Mouse (Mus musculus): Measurements from ENCODE around the gene 1520401A03Rik.

- TF ChIP-seq GATA1 (IDR thresholded peaks at IDR 0.05; ENCODE audit: low read length) = no peak
- no peak for TF ChIP-seq TAL1 (IDR thresholded peaks at IDR 0.05; ENCODE audit: low read length)
Observed at GRCm38 (mm10) chr17:23755689-23756088, 33.1 kb upstream of the 1520401A03Rik start.
